Mouse (Mus musculus) CD4-positive naive resting alpha-beta T cell, adult 57 days (primary cell): ENCODE results near the gene Scamp4. TPM values are rescaled to one million over a fixed set of nuclear protein-coding genes. Genes with fewer than 3 reads are reported as not detected.

Source experiments
- total RNA-seq: library from RNA; stranded (reverse); gene quantifications from one replicate; pipeline ENCODE4 v1.2.4, GENCODE M21; 2023

Gene Scamp4
- total RNA-seq: 51.3 TPM

DNA sequence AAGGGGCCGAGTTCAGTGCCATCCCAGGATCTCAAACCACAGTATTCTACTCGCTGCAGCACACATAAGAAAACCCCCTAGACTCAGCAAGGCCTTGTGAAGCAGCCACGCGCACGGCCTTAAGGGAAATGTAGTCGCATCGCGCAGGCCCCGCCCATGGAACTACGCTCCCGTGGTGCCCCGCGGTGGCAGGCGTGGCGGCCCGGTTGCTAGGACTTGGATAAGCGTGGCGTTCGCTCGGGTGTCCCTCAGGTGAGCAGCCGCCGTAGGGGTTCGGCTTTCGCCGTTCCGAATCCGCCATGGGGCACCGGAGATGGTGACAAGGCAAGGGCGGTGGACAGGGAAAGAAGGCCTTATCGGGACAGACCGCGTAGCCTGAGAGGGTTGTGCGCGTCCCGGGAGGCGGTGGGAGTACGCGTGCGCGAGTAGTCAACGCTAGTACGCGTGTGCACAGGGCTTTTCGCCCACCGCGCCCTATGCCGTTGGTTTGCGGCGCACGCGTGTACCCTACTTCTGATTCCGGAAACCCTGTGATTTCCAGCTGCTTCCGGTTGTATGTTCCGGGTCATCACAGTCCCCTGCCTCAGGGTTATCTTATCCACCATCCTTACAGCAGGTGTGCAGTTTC lies at the start of gene Scamp4, which contains the start of gene Adat3:
TSS of gene Scamp4 (plus strand) at position 175 of the 628 bp plus-strand sequence.
TSS of gene Adat3 (plus strand) at position 183 of the 628 bp plus-strand sequence.

GRCm38 (mm10) chr10:80561116-80561944 lies 41.3 kb upstream of the Scamp4 start, which contains the start of gene Rexo1:
Gene Rexo1, minus strand, starts transcription at chr10:80561560.

DNA sequence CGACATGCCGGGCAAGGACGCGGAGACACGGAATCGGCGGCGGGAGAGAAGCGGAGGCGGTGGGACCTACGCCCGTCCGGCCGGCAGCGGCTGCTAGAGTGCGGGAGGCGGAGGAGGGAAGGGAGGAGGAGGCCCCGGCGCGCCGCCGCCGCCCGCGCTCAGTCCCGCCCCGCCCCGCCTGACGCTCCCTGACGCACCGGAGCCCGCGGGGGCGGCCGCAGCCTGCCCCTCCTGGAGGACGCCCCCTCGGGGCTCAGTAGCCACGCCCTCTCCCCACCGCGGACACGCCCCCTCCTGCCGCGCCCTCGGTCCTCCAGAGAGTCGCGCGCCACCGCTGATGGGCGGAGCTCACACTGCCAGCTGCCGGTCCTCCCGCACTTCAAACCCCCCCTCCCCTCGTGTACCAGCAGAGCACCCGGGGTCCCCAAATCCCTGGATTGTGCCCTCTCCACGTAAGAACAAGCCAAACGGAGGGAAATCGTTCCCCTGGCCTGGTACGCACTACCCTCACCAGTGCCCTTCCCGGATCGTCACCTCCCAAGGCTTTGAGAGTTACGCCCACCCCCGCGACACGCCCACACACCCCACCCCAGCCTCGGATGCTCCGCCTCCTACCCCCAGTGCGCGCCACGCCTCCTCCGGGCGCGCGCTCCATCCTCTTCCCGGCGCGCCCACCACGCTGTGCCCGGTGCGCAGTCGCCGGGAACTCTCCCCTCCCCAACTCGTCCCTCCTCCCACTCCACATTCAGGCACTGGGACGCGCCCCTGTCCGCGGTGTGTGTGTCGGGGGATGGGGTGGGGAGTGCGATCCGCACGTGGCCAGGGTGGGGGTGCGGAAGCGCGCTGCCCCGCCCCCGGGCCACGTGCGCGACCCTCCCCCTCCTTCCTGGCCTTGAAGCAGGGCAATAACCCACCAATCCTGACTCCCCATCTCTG lies 25.2 kb upstream of the Scamp4 start, which contains the start of gene Klf16:
TSS of gene Klf16 (minus strand) at position 127 of the 936 bp plus-strand sequence.

GRCm38 (mm10) chr10:80589879-80590854 lies 12.5 kb upstream of the Scamp4 start, which contains the start of gene Abhd17a:
Gene Abhd17a, minus strand, starts transcription at chr10:80590341.

GRCm38 (mm10) chr10:80605721-80606120 lies 3.0 kb downstream of the Scamp4 start, which contains the start of gene Gm49322:
Gene Gm49322, plus strand, starts transcription at chr10:80606021.

GRCm38 (mm10) chr10:80622661-80623456 lies 20.2 kb downstream of the Scamp4 start, which contains the start of gene Csnk1g2:
Gene Csnk1g2, plus strand, starts transcription at chr10:80622838.

DNA sequence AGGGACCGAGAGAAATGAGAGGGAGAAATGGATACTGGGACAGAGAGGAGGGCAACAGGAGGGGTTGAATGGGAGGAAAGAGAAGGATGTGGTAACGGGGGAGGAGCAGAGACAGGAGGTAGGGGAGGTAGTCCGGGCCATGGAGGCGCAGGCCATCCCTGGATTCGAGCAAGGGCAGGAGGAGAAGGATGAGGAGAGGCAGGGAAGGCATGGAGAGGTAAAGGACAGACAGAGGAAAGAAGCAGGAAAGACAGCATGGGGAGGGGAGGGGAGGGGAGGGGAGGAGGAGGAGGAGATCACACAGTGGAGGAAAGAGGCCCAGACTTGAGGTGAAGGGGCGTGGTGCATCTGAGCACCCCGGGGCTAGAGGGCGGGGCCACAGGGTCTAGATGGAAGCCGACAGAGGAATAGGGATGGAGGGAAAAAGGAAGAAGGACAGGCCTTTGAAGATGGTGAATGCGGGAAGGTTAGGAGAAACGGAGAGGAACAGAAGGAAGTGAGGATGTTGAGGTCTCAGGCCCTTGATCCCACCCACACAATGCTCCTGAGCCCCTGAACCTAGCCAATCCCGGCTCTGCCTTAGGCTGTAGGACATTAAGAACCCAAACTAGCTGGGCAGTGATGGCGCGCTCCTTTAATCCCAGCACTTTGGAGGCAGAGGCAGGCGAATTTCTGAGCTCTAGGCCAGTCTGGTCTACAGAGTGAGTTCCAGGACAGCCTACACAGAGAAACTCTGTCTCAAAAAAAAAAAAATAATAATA lies 54.4 kb downstream of the Scamp4 start, which contains the start of gene Btbd2:
TSS of gene Btbd2 (minus strand) at position 209 of the 761 bp plus-strand sequence.

Other genes starting within 250 kb of the Scamp4 start
- not detected for gene Plk5, start 246.4 kb upstream of the Scamp4 start, total RNA-seq
- 10.8 TPM for gene Mex3d, start 215.2 kb upstream of the Scamp4 start, total RNA-seq
- gene Mbd3, start 203.3 kb upstream of the Scamp4 start, total RNA-seq: 108 TPM
- 54.4 TPM for gene Uqcr11, start 196.0 kb upstream of the Scamp4 start, total RNA-seq
- 94.2 TPM for gene Tcf3, start 169.2 kb upstream of the Scamp4 start, total RNA-seq
- not detected for gene Onecut3, start 108.0 kb upstream of the Scamp4 start, total RNA-seq
- not detected for gene Atp8b3, start 63.7 kb upstream of the Scamp4 start, total RNA-seq
- gene Rexo1, start 41.3 kb upstream of the Scamp4 start, total RNA-seq: 136 TPM
- gene Klf16, start 25.6 kb upstream of the Scamp4 start, total RNA-seq: 27.8 TPM
- gene Abhd17a, start 12.5 kb upstream of the Scamp4 start, total RNA-seq: 51.8 TPM
- 7.8 TPM for gene Adat3, start within 50 bp of the Scamp4 start, total RNA-seq
- 5.4 TPM for gene Gm49322, start 3.1 kb downstream of the Scamp4 start, total RNA-seq
- 206 TPM for gene Csnk1g2, start 20.0 kb downstream of the Scamp4 start, total RNA-seq
- 26.8 TPM for gene Btbd2, start 54.2 kb downstream of the Scamp4 start, total RNA-seq
- 304 TPM for gene Mknk2, start 75.2 kb downstream of the Scamp4 start, total RNA-seq
- gene Mob3a, start 99.1 kb downstream of the Scamp4 start, total RNA-seq: 150 TPM
- gene Izumo4, start 99.3 kb downstream of the Scamp4 start, total RNA-seq: 62.9 TPM
- 126 TPM for gene Ap3d1, start 139.4 kb downstream of the Scamp4 start, total RNA-seq
- 82.2 TPM for gene Dot1l, start 152.3 kb downstream of the Scamp4 start, total RNA-seq
- 63.1 TPM for gene Sf3a2, start 195.3 kb downstream of the Scamp4 start, total RNA-seq
- 116 TPM for gene Plekhj1, start 195.8 kb downstream of the Scamp4 start, total RNA-seq
- 2.4 TPM for gene Amh, start 202.4 kb downstream of the Scamp4 start, total RNA-seq
- not detected for gene Jsrp1, start 210.6 kb downstream of the Scamp4 start, total RNA-seq
- 545 TPM for gene Oaz1, start 223.8 kb downstream of the Scamp4 start, total RNA-seq
- gene Lingo3, start 241.2 kb downstream of the Scamp4 start, total RNA-seq: not detected